Mouse (Mus musculus): ENCODE results near the gene Cfap43. TPM values are rescaled to one million over a fixed set of nuclear protein-coding genes. Genes with fewer than 3 reads are reported as not detected.

The Cfap43 gene
- polyA plus RNA-seq, 1 experiment = 0.02 TPM

GRCm38 (mm10) chr19:47796699-47797098 lies 122.4 kb downstream of the Cfap43 start:
- Histone ChIP-seq H3ac (ENCODE audit: control insufficient read depth, insufficient read length) (no peak overlapping the region), H3K27me3 (ENCODE audit: control insufficient read depth, insufficient read depth, insufficient read length) (peaks cover 17% of the 10 kb centered on the region), H3K79me2 (ENCODE audit: control insufficient read depth, insufficient read depth) (no peaks in the 10 kb centered on the region), H3K4me3 (no peak overlapping the region), H3K4me2 (ENCODE audit: low read depth) (no peak overlapping the region), H3K36me3 (ENCODE audit: control insufficient read depth, insufficient read depth) (no peaks in the 10 kb centered on the region)
- TF ChIP-seq MYOD1 (IDR thresholded peaks at IDR 0.05; ENCODE audit: control insufficient read depth in 1 of 3, insufficient read length in 2 of 3, low read depth in 2 of 3) (no peak), POLR2AphosphoS2 (IDR thresholded peaks at IDR 0.05; ENCODE audit: insufficient read length, low read depth) (no peak), MYOG (IDR thresholded peaks at IDR 0.05; ENCODE audit: control insufficient read depth in 1 of 3, insufficient read depth in 1 of 3, insufficient read length in 2 of 3, low read depth in 2 of 3) (no peak), REST (IDR thresholded peaks at IDR 0.05; ENCODE audit: insufficient read depth, insufficient read length) (no peak), MAX (IDR thresholded peaks at IDR 0.05; ENCODE audit: low read depth) (no peak), SRF (IDR thresholded peaks at IDR 0.05; ENCODE audit: control insufficient read depth, insufficient read length, low read depth) (no peak), POLR2A (IDR thresholded peaks at IDR 0.05; ENCODE audit: insufficient read length, low read depth) (no peak), USF1 (IDR thresholded peaks at IDR 0.05; ENCODE audit: low read depth) (no peak), TCF12 (IDR thresholded peaks at IDR 0.05; ENCODE audit: insufficient read depth, poor library complexity, severe bottlenecking) (no peak), TCF3 (IDR thresholded peaks at IDR 0.05; ENCODE audit: insufficient read length, low read depth) (no peak), E2F4 (IDR thresholded peaks at IDR 0.05; ENCODE audit: insufficient read depth) (no peak)

- TF ChIP-seq SRF (IDR thresholded peaks at IDR 0.05; ENCODE audit: control insufficient read depth, insufficient read length, low read depth) (no peak), TCF3 (IDR thresholded peaks at IDR 0.05; ENCODE audit: insufficient read length, low read depth) (no peak), USF1 (IDR thresholded peaks at IDR 0.05; ENCODE audit: low read depth) (no peak), MYOD1 (IDR thresholded peaks at IDR 0.05; ENCODE audit: control insufficient read depth in 1 of 3, insufficient read length in 2 of 3, low read depth in 2 of 3) (no peak), REST (IDR thresholded peaks at IDR 0.05; ENCODE audit: insufficient read depth, insufficient read length) (no peak)
- no peak overlapping the region for H3K4me3 ChIP-seq
- no peaks in the 10 kb centered on the region for H3K79me2 ChIP-seq (ENCODE audit: control insufficient read depth, insufficient read depth)
- H3K4me2 ChIP-seq (ENCODE audit: low read depth) = no peak overlapping the region
- no peaks in the 10 kb centered on the region for H3K36me3 ChIP-seq (ENCODE audit: control insufficient read depth, insufficient read depth)
- no peak overlapping the region for H3ac ChIP-seq (ENCODE audit: control insufficient read depth, insufficient read length)
- peaks cover 7% of the 10 kb centered on the region for H3K27me3 ChIP-seq (ENCODE audit: control insufficient read depth, insufficient read depth, insufficient read length)
Measured at GRCm38 (mm10) chr19:47795009-47795728, 123.9 kb downstream of the Cfap43 start.

- no peaks in the 10 kb centered on the region for H3K36me3 ChIP-seq (ENCODE audit: control insufficient read depth, insufficient read depth)
- TF ChIP-seq REST (IDR thresholded peaks at IDR 0.05; ENCODE audit: insufficient read depth, insufficient read length) (no peak), POLR2A (IDR thresholded peaks at IDR 0.05; ENCODE audit: insufficient read length, low read depth) (no peak), TCF3 (IDR thresholded peaks at IDR 0.05; ENCODE audit: insufficient read length, low read depth) (no peak), MYOG (IDR thresholded peaks at IDR 0.05; ENCODE audit: control insufficient read depth in 1 of 3, insufficient read depth in 1 of 3, insufficient read length in 2 of 3, low read depth in 2 of 3) (no peak), MAX (IDR thresholded peaks at IDR 0.05; ENCODE audit: low read depth) (no peak), SRF (IDR thresholded peaks at IDR 0.05; ENCODE audit: control insufficient read depth, insufficient read length, low read depth) (no peak), MYOD1 (IDR thresholded peaks at IDR 0.05; ENCODE audit: control insufficient read depth in 1 of 3, insufficient read length in 2 of 3, low read depth in 2 of 3) (no peak), POLR2AphosphoS2 (IDR thresholded peaks at IDR 0.05; ENCODE audit: insufficient read length, low read depth) (no peak), USF1 (IDR thresholded peaks at IDR 0.05; ENCODE audit: low read depth) (no peak), E2F4 (IDR thresholded peaks at IDR 0.05; ENCODE audit: insufficient read depth) (no peak), CEBPB (IDR thresholded peaks at IDR 0.05; ENCODE audit: insufficient read depth, poor library complexity, severe bottlenecking) (no peak), TCF12 (IDR thresholded peaks at IDR 0.05; ENCODE audit: insufficient read depth, poor library complexity, severe bottlenecking) (no peak)
- no peak overlapping the region for H3ac ChIP-seq (ENCODE audit: control insufficient read depth, insufficient read length)
- no peak overlapping the region for H3K4me2 ChIP-seq (ENCODE audit: low read depth)
- no peaks in the 10 kb centered on the region for H3K79me2 ChIP-seq (ENCODE audit: control insufficient read depth, insufficient read depth)
- peaks cover 6% of the 10 kb centered on the region for H3K27me3 ChIP-seq (ENCODE audit: control insufficient read depth, insufficient read depth, insufficient read length)
- no peak overlapping the region for H3K4me3 ChIP-seq
Measured at GRCm38 (mm10) chr19:47794331-47794730, 124.8 kb downstream of the Cfap43 start.

GRCm38 (mm10) chr19:47790316-47791020 lies 128.6 kb downstream of the Cfap43 start:
- TF ChIP-seq POLR2A (IDR thresholded peaks at IDR 0.05; ENCODE audit: insufficient read length, low read depth) (no peak), TCF3 (IDR thresholded peaks at IDR 0.05; ENCODE audit: insufficient read length, low read depth) (no peak), USF1 (IDR thresholded peaks at IDR 0.05; ENCODE audit: low read depth) (no peak), CEBPB (IDR thresholded peaks at IDR 0.05; ENCODE audit: insufficient read depth, poor library complexity, severe bottlenecking) (no peak), MAX (IDR thresholded peaks at IDR 0.05; ENCODE audit: low read depth) (no peak), SRF (IDR thresholded peaks at IDR 0.05; ENCODE audit: control insufficient read depth, insufficient read length, low read depth) (no peak)
- H3K36me3 ChIP-seq (ENCODE audit: control insufficient read depth, insufficient read depth) = no peaks in the 10 kb centered on the region

More at GRCm38 (mm10) chr19:47790316-47791020, 128.6 kb downstream of the Cfap43 start:
- H3K79me2 ChIP-seq (ENCODE audit: control insufficient read depth, insufficient read depth) = no peaks in the 10 kb centered on the region
- H3K27me3 ChIP-seq (ENCODE audit: control insufficient read depth, insufficient read depth, insufficient read length) = peaks cover under 1% of the 10 kb centered on the region
- H3K4me3 ChIP-seq = no peak overlapping the region
- H3K4me2 ChIP-seq (ENCODE audit: low read depth) = no peak overlapping the region
- no peak overlapping the region for H3ac ChIP-seq (ENCODE audit: control insufficient read depth, insufficient read length)
